Mouse (Mus musculus) embryonic facial prominence, embryonic 11.5 days (tissue): ENCODE data around the gene Kcnip4. TPM values are rescaled to one million over a fixed set of nuclear protein-coding genes. Genes with fewer than 3 reads are reported as not detected.

Source experiments
- ATAC-seq: fragments of 200-750 bp; cut with Nextera tagmentation; replicated peaks from 2 replicates; pipeline ENCODE4 v1.8.0; 2017; ENCODE audit warnings: low read depth; ENCODE audit not compliant: insufficient number of reproducible peaks, low FRiP score, low TSS enrichment
- DNase-seq: peaks from one replicate; pipeline ENCODE4 v3.0.0-alpha.2; 2015; ENCODE audit warnings: low spot score
- H3K27ac ChIP-seq: fragments of 300-500 bp; sonication (generic); replicated peaks from 2 replicates; pipeline ENCODE4 v1.5.1; 2014; ENCODE audit warnings: mild to moderate bottlenecking, low read depth, low read length, control low read depth
- H3K27me3 ChIP-seq: fragments of 300-500 bp; sonication (generic); 2 replicates; pipeline ENCODE4 v1.6.1; 2014; ENCODE audit warnings: mild to moderate bottlenecking, low read length, moderate library complexity, mixed read lengths; ENCODE audit not compliant: control insufficient read depth, insufficient read depth
- H3K36me3 ChIP-seq: fragments of 300-500 bp; sonication (generic); replicated peaks from 2 replicates; pipeline ENCODE4 v1.6.1; 2014; ENCODE audit warnings: low read depth, mild to moderate bottlenecking, low read length, moderate library complexity, mixed read lengths; ENCODE audit not compliant: control insufficient read depth, insufficient read depth
- H3K4me1 ChIP-seq: fragments of 300-500 bp; sonication (generic); 2 replicates; pipeline ENCODE4 v1.6.1; 2014; ENCODE audit warnings: low read length, mixed read lengths; ENCODE audit not compliant: control insufficient read depth, insufficient read depth
- H3K4me2 ChIP-seq: fragments of 300-500 bp; sonication (generic); 2 replicates; pipeline ENCODE4 v1.6.1; 2014; ENCODE audit warnings: low read depth, mild to moderate bottlenecking, control low read depth, low read length, moderate library complexity
- H3K4me3 ChIP-seq: fragments of 300-500 bp; sonication (generic); 2 replicates; pipeline ENCODE4 v1.5.1; 2014; ENCODE audit warnings: low read depth, low read length, control low read depth
- H3K9ac ChIP-seq: fragments of 300-500 bp; sonication (generic); replicated peaks from 2 replicates; pipeline ENCODE4 v1.6.1; 2014; ENCODE audit warnings: mild to moderate bottlenecking, control low read depth, low read length
- H3K9me3 ChIP-seq: fragments of 300-500 bp; sonication (generic); replicated peaks from 2 replicates; pipeline ENCODE4 v1.6.1; 2016; ENCODE audit warnings: mild to moderate bottlenecking, low read length, inconsistent platforms, mixed read lengths; ENCODE audit not compliant: control insufficient read depth
- WGBS: fragments of 180-500 bp; shearing (Covaris S2); extraction: QIAGEN DNeasy Blood & Tissue Kit; methylation state at CpG from one replicate; pipeline ENCODE4 v1.1.7; 2014; 5-methylcytosine and 5-hydroxymethylcytosine counted together
- polyA plus RNA-seq: library from polyadenylated mRNA; unstranded; fragments of >200 nt; fragmentation: Nextera tagmentation; extraction: Ambion mirVana; gene quantifications from 2 replicates; pipeline ENCODE4 v1.2.1, GENCODE M21; 2014

Kcnip4 gene
- polyA plus RNA-seq, 1 experiment from 2014 or later, result 2.9 TPM

GRCm38 (mm10) chr5:48795526-48795925 lies 729.2 kb downstream of the Kcnip4 start:
- no peak overlapping the region for H3K4me2 ChIP-seq
- ATAC-seq (no peak), DNase-seq (no peak)
- H3K36me3 ChIP-seq, result no peaks in the 10 kb centered on the region
- no peak overlapping the region for H3K4me3 ChIP-seq
- no peak overlapping the region for H3K9ac ChIP-seq
- H3K9me3 ChIP-seq, result no peaks in the 10 kb centered on the region
- H3K27ac ChIP-seq, result no peak overlapping the region
- H3K27me3 ChIP-seq, result no peaks in the 10 kb centered on the region
- 80% methylated on average over 1 of the region's 1 CpGs for WGBS
- H3K4me1 ChIP-seq, result no peaks in the 10 kb centered on the region

GRCm38 (mm10) chr5:48779376-48779775 lies 745.3 kb downstream of the Kcnip4 start:
- Histone ChIP-seq H3K4me2 (no peak overlapping the region), H3K4me3 (no peak overlapping the region), H3K9ac (no peak overlapping the region), H3K27ac (no peak overlapping the region), H3K9me3 (no peaks in the 10 kb centered on the region), H3K4me1 (no peaks in the 10 kb centered on the region), H3K36me3 (no peaks in the 10 kb centered on the region), H3K27me3 (no peaks in the 10 kb centered on the region)
- WGBS, result 66% methylated on average over 1 of the region's 1 CpGs
- no peak for DNase-seq
- ATAC-seq, result no peak

GRCm38 (mm10) chr5:48748613-48749012 lies 776.1 kb downstream of the Kcnip4 start:
- Histone ChIP-seq H3K9me3 (no peaks in the 10 kb centered on the region), H3K4me3 (no peak overlapping the region), H3K4me1 (no peaks in the 10 kb centered on the region), H3K27ac (no peak overlapping the region), H3K9ac (no peak overlapping the region), H3K36me3 (no peaks in the 10 kb centered on the region), H3K4me2 (no peak overlapping the region), H3K27me3 (no peaks in the 10 kb centered on the region)
- ATAC-seq (no peak), DNase-seq (no peak)

GRCm38 (mm10) chr5:48737640-48738039 lies 787.1 kb downstream of the Kcnip4 start:
- Histone ChIP-seq H3K27ac (no peak overlapping the region), H3K4me1 (no peaks in the 10 kb centered on the region), H3K36me3 (no peaks in the 10 kb centered on the region), H3K27me3 (no peaks in the 10 kb centered on the region), H3K9me3 (no peaks in the 10 kb centered on the region), H3K9ac (no peak overlapping the region), H3K4me3 (no peak overlapping the region), H3K4me2 (no peak overlapping the region)
- WGBS, result 46% methylated on average over 2 of the region's 2 CpGs
- no peak for ATAC-seq
- DNase-seq, result peak; percentile 16

- no peak for DNase-seq
These were observed 806.5 kb downstream of the Kcnip4 start for GRCm38 (mm10) chr5:48718166-48718565.

GRCm38 (mm10) chr5:48705997-48706396 lies 818.7 kb downstream of the Kcnip4 start:
- no peak overlapping the region for H3K4me2 ChIP-seq
- H3K27me3 ChIP-seq, result no peaks in the 10 kb centered on the region

More at GRCm38 (mm10) chr5:48718166-48718565, 806.5 kb downstream of the Kcnip4 start:
- no peaks in the 10 kb centered on the region for H3K27me3 ChIP-seq
- no peak overlapping the region for H3K4me3 ChIP-seq
- H3K4me2 ChIP-seq, result no peak overlapping the region
- ATAC-seq, result no peak
- no peaks in the 10 kb centered on the region for H3K4me1 ChIP-seq
- H3K9me3 ChIP-seq, result no peaks in the 10 kb centered on the region
- no peak overlapping the region for H3K27ac ChIP-seq
- H3K9ac ChIP-seq, result no peak overlapping the region
- no peaks in the 10 kb centered on the region for H3K36me3 ChIP-seq

GRCm38 (mm10) chr5:48687068-48687467 lies 837.6 kb downstream of the Kcnip4 start:
- no peak for ATAC-seq
- no peaks in the 10 kb centered on the region for H3K36me3 ChIP-seq
- H3K9me3 ChIP-seq, result no peaks in the 10 kb centered on the region
- no peak overlapping the region for H3K27ac ChIP-seq
- no peaks in the 10 kb centered on the region for H3K27me3 ChIP-seq
- no peak for DNase-seq
- 75% methylated on average over 3 of the region's 3 CpGs for WGBS
- no peak overlapping the region for H3K9ac ChIP-seq
- no peak overlapping the region for H3K4me3 ChIP-seq
- no peaks in the 10 kb centered on the region for H3K4me1 ChIP-seq
- H3K4me2 ChIP-seq, result no peak overlapping the region

More at GRCm38 (mm10) chr5:48705997-48706396, 818.7 kb downstream of the Kcnip4 start:
- Histone ChIP-seq H3K27ac (no peak overlapping the region), H3K9me3 (no peaks in the 10 kb centered on the region), H3K4me3 (no peak overlapping the region), H3K36me3 (no peaks in the 10 kb centered on the region), H3K4me1 (no peaks in the 10 kb centered on the region), H3K9ac (no peak overlapping the region)
- no peak for DNase-seq
- ATAC-seq, result no peak
- WGBS, result 82% methylated on average over 3 of the region's 3 CpGs

GRCm38 (mm10) chr5:48679733-48680595 lies 844.7 kb downstream of the Kcnip4 start:
- Histone ChIP-seq H3K9me3 (no peaks in the 10 kb centered on the region), H3K27ac (no peak overlapping the region), H3K27me3 (no peaks in the 10 kb centered on the region), H3K4me1 (no peaks in the 10 kb centered on the region), H3K4me2 (no peak overlapping the region), H3K9ac (no peak overlapping the region), H3K36me3 (no peaks in the 10 kb centered on the region), H3K4me3 (no peak overlapping the region)
- 90% methylated on average over 8 of the region's 8 CpGs for WGBS
- DNase-seq (no peak), ATAC-seq (no peak)
